Mouse (Mus musculus): ENCODE results near the gene Tcf15. TPM values are rescaled to one million over a fixed set of nuclear protein-coding genes. Genes with fewer than 3 reads are reported as not detected.

The Tcf15 gene
- polyA plus RNA-seq, 1 experiment = 0.53 TPM

- TF ChIP-seq CTCF (IDR thresholded peaks at IDR 0.05; ENCODE audit: control insufficient read depth, insufficient read depth, insufficient replicate concordance, low read depth, low read length) (no peak), POLR2A (IDR thresholded peaks at IDR 0.05; ENCODE audit: control insufficient read depth, low read depth, low read length) (no peak)
- no peaks in the 10 kb centered on the region for H3K27me3 ChIP-seq (ENCODE audit: control insufficient read depth, insufficient read depth, low read length)
- H3K36me3 ChIP-seq (ENCODE audit: control insufficient read depth, insufficient read depth, low read length) = no peaks in the 10 kb centered on the region
- no peak overlapping the region for H3K4me3 ChIP-seq (ENCODE audit: control insufficient read depth, low read depth, low read length)
- peaks cover 4% of the 10 kb centered on the region for H3K4me1 ChIP-seq (ENCODE audit: control insufficient read depth, insufficient read depth, low read length)
- no peak overlapping the region for H3K27ac ChIP-seq (ENCODE audit: control insufficient read depth, insufficient read depth, low read depth, low read length)
Measured at GRCm38 (mm10) chr2:152196896-152197295, 53.5 kb downstream of the Tcf15 start.

GRCm38 (mm10) chr2:152197301-152197712, 53.9 kb downstream of the Tcf15 start:
- H3K27me3 ChIP-seq (ENCODE audit: control insufficient read depth, insufficient read depth, low read length) = no peaks in the 10 kb centered on the region
- H3K4me1 ChIP-seq (ENCODE audit: control insufficient read depth, insufficient read depth, low read length) = peaks cover 4% of the 10 kb centered on the region
- H3K27ac ChIP-seq (ENCODE audit: control insufficient read depth, insufficient read depth, low read depth, low read length) = no peak overlapping the region
- TF ChIP-seq POLR2A (IDR thresholded peaks at IDR 0.05; ENCODE audit: control insufficient read depth, low read depth, low read length) = no peak
- peak; percentile 74; the same call in 1 of the 2 replicates for TF ChIP-seq CTCF (IDR thresholded peaks at IDR 0.05; ENCODE audit: control insufficient read depth, insufficient read depth, insufficient replicate concordance, low read depth, low read length)
- peak overlapping the region; percentile 67 for H3K4me3 ChIP-seq (ENCODE audit: control insufficient read depth, low read depth, low read length)
- no peaks in the 10 kb centered on the region for H3K36me3 ChIP-seq (ENCODE audit: control insufficient read depth, insufficient read depth, low read length)

Other genes with a start within 250 kb of the Tcf15 start
- gene Angpt4, start 232.4 kb upstream of the Tcf15 start, polyA plus RNA-seq (2012; rRNA removed) = 2.2 and 2.5 TPM in 2 replicates
- gene Fam110a, start 163.3 kb upstream of the Tcf15 start, polyA plus RNA-seq (2012; rRNA removed) = 175 and 190 TPM in 2 replicates
- 37.6 and 52.4 TPM in 2 replicates for gene Slc52a3, start 147.1 kb upstream of the Tcf15 start, polyA plus RNA-seq (2012; rRNA removed)
- 0.19 and 0.21 TPM in 2 replicates for gene Scrt2, start 62.0 kb upstream of the Tcf15 start, polyA plus RNA-seq (2012; rRNA removed)
- 131 and 135 TPM in 2 replicates for gene Srxn1, start 38.0 kb upstream of the Tcf15 start, polyA plus RNA-seq (2012; rRNA removed)
- gene Csnk2a1, start 83.3 kb downstream of the Tcf15 start, polyA plus RNA-seq (2012; rRNA removed) = 7.2 and 10.3 TPM in 2 replicates
- 236 and 271 TPM in 2 replicates for gene Tbc1d20, start 150.3 kb downstream of the Tcf15 start, polyA plus RNA-seq (2012; rRNA removed)
- 72.2 and 76.2 TPM in 2 replicates for gene Rbck1, start 189.1 kb downstream of the Tcf15 start, polyA plus RNA-seq (2012; rRNA removed)
- 0.16 and 0.26 TPM in 2 replicates for gene Trib3, start 200.5 kb downstream of the Tcf15 start, polyA plus RNA-seq (2012; rRNA removed)
- gene Nrsn2, start 233.1 kb downstream of the Tcf15 start, polyA plus RNA-seq (2012; rRNA removed) = 0.85 and 0.97 TPM in 2 replicates